Mouse (Mus musculus) c-Kit-positive CD71-positive TER-119-negative erythroid progenitor cells, embryonic 14.5 days (primary cell): ENCODE results near the gene Eed.
"Not testable (repeated sequence)": the region's sequence is repeated elsewhere in the genome, so short reads cannot be mapped to it uniquely, and the experiment has no call there.

ENCODE experiments used
- DNase-seq: peaks from one replicate; pipeline ENCODE4 v3.0.0-alpha.2; 2013; ENCODE audit warnings: low read depth

Eed gene

DNA sequence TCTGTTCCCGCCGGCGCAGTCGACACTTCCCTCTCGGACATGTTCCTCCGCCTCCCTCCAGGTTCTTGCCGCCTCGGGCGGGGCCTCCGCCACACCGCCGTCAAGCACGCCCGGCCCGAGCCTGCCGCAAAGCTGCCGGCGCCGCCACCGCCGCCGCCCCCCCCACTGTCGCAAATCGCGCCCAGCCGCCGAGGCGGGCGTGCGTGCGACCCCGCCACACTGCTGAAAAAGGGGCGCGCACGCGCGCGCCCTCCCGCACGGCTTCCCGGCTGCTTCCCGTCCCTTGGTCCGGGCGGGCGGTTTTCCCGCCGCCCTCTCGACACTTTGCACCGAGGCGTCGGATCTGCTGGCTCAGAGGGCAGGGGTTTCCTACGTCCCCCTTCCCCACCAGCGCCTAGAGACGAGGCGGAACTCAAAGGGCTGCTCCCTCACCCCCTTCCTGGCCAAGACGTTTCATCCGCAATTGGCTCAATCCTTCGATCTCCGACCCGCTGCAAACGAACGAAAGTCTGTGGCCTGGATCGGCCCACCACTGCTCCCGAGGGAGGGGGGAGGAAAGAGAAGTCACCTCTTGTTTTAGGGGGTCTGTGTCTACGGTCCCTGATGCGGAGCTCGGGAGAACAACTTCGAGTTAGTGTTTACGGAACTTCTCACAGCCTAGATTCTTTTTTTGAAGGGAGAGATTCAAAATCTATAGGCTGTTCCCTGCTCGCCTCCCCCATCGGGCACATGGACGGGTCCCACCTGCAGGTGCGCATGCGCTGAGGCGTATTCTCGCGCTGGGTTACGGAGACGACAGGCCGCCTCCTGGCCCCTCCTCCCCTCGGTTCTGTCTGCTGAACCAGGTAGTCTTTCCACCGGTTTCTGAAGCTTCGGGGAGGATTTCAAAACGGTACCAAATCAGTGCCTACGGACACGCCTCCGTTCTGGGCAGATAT is at the start of gene Eed:
TSS of gene Eed (minus strand) at position 499 of the 938 bp plus-strand sequence.
- DNase-seq, result peak; percentile 93

- no peak for DNase-seq
These were observed 49.0 kb upstream of the Eed start for GRCm38 (mm10) chr7:90029548-90030485.

DNA sequence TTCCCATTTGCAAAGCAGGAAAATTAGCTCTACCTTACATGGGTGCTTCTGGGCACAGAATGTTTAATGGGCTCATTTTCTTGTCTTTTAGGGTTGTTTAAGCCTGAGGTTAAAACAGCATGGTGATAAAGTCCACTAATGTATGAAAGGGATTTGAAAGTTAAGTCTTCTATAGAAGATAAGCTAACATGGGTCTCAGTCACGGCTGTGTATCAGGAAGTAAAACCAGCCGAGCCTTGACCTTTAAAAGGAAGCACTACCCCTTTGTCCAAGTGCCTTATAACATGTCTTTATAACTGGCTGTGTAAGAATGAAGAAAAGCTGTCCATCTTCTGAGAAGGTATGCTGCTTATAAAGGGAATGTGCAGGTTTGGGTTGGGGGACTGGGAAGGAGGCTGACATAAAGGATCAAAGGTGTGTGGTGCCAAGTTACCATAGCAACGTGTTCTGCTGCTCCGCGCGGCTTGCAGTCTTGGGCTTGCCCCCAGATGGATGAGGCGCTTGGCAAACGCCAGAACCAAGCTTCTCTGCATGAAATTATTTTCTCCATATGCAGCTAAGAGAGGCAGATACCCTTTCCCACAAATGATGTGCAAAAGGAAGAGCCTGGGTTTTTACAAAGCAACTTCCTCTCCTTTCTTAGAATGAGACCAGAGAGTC is 48.2 kb upstream of the Eed start:
- DNase-seq, result no peak

DNA sequence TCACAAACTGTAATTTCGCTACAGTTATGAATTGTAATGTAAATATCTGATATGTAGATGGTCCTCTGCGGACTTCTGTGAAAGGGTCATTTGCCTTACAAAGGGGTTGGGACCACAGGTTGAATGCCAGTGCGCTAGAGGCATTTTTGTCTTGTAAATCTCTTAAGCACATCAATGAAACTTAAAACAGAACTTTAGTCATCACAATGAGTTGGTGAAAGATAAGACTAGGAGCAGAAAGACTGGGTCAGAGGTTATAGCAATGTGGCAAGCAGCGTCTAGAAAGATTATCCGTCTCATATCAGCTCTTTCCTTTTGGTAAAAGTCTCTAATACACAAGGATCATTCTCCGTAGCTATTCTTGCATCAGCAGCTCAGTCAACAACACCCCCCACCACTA is 44.2 kb upstream of the Eed start:
- DNase-seq, result no peak

- DNase-seq, result no peak
These were observed 42.4 kb upstream of the Eed start for GRCm38 (mm10) chr7:90022974-90023707.

DNA sequence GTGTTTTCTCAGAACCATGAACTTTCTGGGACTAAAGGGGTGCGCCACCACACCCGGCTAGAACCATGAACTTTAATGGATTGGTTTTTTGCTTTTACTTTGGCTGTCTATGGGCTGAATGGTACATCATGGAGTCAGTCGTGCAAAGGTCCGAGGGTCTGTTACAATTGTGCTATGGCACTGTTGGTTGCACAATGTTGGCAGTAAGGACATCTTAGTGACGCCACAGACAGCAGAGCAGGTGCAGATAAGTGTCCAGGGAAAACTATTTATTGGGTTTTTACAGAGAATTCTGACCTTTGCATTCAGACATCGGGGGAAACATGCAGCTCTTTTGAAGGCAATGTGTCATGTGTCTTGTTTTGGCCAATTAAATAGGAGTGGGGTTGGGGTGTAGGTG is 39.5 kb upstream of the Eed start:
- no peak for DNase-seq

GRCm38 (mm10) chr7:90019570-90019969 is 38.8 kb upstream of the Eed start:
- DNase-seq, result no peak

DNA sequence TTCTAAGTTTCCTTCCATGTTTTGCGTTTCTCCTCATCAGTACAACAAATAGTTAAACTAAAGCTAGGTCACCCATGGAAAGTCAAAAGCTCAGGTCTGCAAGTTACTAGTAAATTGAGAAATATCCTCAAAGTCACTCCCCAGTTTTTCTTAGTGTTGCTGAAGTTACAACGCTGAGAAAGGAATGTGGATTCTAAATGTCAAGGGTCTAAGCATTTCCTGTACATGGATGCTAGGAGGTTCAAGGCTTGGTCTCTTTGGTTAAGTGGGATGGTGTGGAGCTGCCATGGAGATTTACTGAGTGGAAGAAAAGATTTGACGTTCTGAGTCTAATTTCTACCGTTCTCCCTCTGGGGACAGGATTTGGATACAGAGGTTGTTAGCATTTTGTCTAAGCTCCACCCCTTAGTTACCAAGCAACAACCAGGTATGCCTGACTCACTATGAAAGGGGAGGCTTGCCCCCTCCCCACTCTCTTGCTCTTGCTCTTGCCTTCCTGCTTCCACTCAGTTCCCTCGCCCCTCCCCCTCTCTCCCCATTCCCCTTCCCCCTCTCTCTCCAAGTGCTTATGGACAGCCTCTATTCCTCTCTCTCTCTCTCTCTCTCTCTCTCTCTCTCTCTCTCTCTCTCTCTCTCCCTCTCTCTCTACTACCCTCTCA is 36.3 kb upstream of the Eed start:
- DNase-seq, result no peak

GRCm38 (mm10) chr7:90016459-90016858 is 35.7 kb upstream of the Eed start:
- no peak for DNase-seq

DNA sequence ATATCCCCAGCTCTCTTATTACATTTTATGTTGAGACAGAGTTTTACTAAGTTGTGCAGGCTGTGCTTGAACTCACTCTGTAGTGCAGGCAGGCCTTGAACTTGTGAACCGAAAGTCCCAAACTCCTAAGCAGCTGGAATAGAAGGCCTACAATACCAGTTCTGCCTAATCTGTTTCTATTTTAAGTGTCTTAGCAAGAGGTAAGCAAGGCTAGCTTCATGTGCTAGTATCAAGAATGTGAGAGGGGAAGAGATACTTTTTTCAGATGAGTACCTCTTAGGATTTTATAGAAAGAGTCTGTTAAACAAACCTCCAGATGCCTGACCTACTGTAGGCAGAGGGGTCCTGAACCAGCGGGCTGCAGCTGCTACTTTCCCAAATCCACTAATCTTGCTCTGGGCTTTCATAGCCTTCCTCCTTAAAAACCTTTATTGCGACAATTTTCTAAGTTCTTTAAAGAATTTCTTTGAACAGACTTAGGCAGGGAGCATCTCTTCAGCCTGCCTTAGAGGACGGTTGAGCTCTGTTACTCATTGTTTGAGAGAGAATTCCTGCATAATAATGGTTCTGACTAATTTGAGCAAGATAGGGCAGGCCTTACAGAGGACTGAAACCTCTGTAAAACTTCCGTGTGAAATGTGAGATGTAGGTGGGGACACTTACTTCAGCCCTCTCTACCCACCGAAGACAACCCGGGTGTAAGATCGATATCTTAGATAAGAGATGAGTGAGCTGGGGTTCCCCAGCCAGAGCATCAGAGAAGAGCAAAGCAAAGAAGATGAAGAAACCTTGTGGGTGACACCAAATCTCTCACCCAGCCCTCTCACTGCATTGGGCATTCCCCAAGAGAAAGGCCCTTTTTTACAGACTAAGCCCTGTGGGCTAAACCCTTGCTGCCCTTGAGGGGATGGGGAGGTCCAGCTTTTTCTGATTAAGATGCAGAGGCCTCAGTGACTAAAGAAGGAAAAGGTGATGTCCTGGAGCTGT is 26.2 kb upstream of the Eed start:
- DNase-seq, result no peak

DNA sequence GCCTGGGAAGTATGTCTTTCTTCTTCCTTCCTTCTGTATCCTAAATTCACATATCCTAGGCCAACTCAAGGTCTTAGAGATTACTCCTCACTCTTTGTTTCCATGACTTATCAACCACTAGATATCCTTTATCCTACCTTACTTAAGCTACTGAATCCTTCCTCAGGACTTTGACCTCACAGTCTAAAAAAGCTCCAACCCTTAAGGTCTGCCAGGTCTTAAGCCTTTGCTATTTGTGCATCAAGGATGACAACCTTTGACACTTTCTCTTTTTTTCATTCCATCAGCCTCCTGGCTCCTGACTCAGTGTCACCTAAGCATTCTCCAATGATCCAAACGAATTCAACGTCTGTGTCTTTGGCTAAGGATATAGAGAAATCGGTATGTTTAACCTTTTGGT is 24.0 kb upstream of the Eed start:
- DNase-seq, result no peak

DNA sequence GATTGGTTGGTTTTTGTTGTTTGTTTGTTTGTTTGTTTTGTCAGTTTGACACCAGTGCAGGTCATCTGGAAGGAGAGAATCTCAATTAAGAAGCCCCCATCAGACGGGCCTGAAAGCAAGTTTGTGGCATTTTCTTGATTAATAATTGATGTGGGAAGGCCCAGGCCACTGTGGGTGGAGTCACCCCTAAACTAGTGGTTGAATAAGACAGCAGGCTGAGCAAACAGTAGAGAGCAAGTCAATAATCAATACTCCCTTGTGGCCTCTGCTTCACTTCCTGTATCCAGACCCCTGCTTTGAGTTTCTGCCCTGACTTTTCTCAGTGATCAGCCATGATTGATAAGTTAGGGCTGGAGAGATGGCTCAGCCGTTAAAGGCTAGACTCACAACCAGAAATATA is 21.6 kb upstream of the Eed start:
- DNase-seq, result no peak

GRCm38 (mm10) chr7:89999491-89999890 is 18.7 kb upstream of the Eed start:
- DNase-seq, result no peak

DNA sequence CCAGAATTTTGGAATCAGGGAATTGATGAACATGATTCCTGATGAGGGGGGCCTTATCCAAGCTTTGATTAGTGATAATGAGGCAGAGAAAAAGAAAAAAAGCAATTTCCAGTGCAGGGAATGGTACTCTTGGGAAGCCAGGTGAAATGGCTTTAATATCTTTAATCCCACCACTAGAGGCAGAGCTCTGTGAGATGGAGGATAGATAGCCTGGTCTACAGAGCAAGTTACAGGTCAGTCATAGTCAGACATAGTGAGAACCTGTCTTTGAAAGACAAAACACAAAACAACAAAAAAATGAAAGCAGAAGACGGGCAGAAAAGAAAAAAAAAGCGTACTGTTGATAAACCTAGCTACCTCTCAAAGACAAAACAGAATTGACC is 17.8 kb upstream of the Eed start:
- DNase-seq, result no peak

DNA sequence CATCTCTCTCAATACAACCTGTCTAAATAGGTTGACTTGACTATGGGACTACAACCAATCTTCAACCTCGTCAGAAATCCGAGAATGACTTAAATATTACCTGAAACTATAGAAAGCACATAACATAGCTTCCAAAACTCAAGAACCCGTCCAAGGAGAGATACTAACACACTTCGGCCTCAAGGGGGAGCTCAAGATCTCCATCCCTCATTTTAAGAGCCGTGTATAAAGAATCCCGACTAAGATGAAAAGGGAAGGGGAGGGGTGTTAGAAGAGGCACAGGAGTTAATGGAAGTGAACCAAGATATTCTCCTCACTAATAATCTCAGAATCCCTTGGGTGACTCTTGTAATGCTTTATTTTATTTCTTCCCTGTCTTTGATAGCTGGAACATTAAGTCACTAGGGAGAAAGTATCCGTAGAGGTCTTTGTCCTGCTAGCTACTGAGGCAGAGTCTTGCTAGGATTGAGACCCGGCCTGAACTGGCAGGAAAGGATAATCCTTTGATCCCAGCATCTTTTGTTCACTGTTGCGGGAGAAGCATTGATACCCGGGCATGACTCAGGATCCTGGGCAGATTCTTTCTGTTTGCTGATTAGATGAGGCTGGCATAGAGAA is 17.3 kb upstream of the Eed start:
- peak; percentile 83 for DNase-seq

DNA sequence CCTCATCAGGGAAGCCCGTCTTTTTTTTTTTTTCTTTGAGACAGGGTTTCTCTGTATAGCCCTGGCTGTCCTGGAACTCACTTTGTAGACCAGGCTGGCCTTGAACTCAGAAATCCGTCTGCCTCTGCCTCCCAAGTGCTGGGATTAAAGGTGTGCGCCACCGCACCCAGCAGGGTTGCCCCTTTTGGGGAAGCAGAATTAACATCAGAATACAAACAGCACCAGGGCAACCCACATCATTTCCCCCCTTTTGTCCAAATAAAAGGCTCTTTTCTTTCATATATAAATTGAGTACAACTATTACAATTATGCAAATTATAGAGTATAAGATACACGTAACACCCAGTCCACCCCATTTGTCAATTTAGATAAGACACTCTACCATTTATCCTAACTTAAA is 16.7 kb upstream of the Eed start:
- not testable (repeated sequence) for DNase-seq

DNA sequence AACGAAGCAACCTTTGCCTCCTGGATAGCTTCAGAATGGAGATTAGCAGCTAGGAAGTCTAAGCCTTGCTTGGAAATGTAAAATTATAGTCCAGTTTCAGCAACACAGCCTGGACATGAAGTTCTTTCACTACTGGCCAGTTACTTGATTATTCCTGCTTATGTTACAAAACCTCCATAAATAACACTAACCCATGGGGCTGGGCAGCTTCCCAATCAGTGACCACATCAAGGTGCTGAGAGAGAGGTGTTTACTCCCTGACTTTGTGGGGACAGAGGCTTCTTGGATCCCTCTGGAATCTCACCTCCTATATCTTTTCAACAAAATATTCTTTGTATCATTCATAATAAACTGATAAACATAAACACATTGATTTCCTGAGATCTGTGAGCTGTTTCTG is 12.3 kb upstream of the Eed start:
- no peak for DNase-seq

DNA sequence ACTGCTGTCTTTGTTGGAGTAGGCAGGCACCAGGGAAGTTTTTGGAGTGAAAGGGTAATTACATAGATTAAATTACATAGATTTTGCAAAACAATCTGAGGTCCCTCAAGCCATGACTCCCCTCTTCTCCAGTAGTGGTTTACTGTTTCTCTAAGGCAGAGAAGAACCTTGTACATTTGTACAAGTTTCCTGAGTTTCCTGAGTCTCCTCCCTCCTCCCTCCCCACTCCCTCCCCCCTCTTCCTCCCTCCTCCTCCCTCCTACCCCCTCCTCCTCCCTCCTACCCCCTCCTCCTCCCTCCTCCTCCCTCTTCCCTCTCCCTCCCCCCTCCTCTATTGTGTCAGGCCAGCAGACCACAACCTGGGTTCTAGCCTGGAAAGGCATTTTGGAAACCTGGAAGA is 3.6 kb upstream of the Eed start:
- no peak for DNase-seq

DNA sequence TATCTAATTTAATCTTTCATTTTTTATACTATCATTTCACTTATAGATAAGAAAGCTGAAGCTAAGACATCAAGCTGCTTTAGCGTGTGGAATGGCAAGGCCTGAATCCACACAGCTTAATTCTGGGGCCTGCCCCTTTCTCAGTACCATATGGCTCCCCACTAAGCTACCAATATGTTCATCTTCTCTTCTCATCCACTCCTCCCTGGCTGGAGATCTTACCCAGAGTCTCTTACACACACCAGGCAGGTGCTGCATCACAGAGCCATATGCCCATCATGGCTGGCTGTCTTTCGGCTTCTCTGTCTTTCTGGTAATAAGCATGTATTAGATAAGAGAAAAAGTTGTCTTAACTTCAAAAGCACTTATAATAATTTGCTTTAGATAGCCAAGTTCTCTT is 2.7 kb upstream of the Eed start:
- DNase-seq, result no peak
